Mouse (Mus musculus): ENCODE measurements at regions not wholly inside any gene's neighbourhood (a gene's known extent, or its start where the extent isn't known, plus 50 kb on each side); places are given as distances from the start of the nearest gene placed in this dataset.

DNA sequence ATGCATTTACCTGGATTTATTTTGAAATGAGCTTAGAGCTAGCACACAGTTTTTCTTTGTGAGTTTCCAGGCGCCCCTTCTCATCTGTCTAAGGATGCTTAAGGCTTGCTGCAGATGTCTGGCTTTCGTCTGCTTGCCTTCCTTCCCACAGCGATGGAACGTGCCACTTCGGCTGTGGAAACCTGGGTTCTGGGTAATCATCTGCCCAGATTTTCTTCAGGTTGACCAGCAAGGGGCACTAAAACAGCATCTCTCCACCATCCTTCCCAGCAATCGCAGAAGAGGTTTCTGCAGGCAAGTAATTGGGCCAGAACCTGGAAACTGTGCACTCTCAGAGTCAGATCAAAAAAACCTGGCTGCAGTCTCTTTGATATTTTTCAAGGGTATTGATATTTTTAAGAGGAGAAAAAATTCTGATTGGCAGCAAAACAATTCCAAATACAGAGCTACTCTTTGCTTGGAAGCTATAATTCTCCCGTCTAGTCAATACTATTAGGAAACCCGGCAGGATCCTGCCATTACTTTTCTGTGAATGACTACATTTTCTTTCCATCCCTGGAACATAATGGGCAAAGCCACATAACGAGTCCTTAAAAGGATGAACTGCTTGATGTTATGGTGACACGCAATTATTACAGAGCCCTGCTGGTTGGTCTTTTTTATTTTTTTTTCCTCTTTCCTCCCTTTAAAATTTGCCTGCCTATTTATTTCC lies 75.2 kb upstream of the Sash1 start:
- no peak for ATAC-seq (replicated peaks; ENCODE audit: poor library complexity, severe bottlenecking)

DNA sequence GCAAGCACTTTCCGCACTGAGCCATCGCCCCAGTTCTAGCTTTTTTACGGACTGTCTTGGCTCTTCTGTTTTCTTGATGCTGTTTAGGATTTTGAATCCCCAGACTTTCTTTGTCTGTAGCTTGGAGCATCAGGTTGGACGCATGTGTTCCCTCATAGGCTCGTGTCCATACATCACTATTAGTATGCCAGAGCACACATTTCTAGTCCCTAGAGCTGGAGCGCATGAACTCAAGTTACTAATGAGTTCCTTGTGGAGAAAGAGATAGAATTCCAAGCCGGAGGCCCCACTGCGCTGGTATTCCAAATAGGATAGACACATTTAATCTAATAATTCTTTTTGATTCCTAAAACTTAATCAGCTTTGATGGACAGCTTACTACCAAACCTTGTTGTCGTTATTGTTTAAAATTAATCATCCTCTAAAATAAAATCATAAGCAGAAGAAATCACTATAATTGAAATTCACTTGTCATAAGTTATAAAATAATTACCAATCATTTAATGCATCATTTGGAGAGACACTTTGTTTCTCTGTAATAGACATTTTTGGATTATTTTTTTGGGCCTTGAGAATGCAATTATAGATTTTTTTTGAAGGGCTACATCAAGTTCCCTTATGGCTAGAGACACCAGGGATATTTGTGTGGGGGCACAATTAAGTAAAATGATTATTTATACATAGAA lies 74.5 kb upstream of the Sash1 start:
- no peak for ATAC-seq (replicated peaks; ENCODE audit: poor library complexity, severe bottlenecking)

DNA sequence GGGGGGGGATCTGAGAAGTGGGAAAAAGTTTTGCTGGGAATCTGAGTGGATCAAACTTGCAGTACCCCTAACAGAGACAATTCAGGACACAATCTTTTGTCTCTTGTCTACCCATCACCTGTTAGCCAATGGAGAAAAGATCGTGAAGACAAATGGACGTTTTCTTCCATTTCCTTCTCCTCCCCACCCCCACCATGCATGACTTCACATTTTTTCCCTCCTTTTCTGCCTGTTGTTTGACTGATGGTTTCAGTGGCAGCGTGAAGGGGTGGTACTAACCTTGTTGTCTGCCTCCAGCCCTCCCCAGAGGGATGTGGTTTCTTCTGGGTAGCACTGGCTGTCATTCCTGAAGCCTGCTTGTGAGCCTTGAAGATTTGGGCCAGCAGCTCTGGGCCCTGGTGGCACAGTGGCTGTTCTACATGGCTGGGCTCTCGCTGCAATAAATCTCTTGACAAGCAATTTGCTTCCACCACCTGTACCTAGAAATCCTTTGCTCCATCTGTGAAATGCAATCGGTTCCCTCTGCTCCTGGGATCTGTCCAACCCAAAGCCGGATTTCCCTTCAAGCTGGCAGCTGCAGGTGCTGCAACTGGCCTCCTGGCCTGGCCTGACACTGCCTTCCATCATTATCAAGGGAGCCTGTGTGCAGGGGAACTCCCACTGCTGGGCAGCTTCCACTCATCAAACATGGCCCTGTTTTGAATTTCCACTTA lies 69.8 kb upstream of the Sash1 start:
- peak; percentile 33 for ATAC-seq (replicated peaks; ENCODE audit: poor library complexity, severe bottlenecking)

DNA sequence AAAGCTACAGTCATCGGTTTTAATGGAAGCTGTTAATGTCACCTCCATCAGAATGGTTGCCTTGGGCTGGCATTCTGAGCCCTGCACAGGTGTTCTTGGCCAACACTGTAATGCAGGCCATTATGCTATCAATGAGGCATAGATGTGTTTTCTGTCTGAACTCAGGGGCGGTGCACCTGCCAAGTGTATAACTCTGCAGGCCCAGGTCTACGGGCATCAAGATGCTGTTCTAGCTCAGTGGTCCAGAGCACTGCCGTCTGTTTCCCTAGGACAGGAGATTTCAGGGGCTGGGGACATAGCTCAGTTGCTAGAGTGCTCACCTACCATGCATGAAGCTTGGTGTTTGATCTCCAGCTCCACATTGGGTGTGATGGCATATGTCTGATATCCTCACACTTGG lies 68.1 kb upstream of the Sash1 start:
- ATAC-seq (replicated peaks; ENCODE audit: poor library complexity, severe bottlenecking), result no peak

DNA sequence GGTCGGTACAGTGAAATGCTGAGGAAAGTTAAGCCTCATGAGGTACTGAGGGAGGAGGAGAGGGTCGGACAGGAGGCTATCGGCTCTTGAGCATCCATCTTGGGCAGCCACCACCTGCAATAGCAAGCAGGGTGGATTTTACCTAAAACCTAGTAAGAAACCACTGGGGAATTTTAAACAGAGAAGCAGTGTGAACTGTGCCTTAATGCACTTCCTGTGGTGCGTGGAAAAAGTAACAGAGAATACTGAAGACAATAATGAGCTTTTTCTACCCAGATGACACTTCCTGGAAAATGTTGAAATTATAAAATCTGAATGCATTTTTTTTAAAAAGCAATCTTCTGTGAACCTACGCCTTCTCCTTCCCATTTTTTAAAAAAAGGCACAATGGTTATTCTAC lies 67.1 kb upstream of the Sash1 start:
- no peak for ATAC-seq (replicated peaks; ENCODE audit: poor library complexity, severe bottlenecking)

DNA sequence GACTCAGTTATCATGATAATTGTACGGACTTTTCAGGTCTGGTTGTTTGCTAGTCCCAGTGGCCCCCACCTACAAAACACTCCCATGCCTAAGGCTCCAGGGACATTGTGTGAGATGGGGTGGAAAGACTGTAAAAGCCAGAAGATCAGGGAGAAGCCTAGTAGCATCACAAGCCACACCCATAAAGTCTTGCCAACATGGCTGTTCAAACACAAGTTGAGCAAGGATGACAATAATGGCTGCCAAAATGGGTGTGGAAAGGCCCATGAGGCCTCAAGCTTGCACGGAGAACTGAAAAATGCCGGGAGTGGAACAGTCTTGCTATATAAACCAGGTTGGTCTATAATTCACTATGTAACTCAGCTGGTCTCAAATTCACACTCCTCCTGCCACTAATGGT lies 66.1 kb upstream of the Sash1 start:
- ATAC-seq (replicated peaks; ENCODE audit: poor library complexity, severe bottlenecking), result no peak

DNA sequence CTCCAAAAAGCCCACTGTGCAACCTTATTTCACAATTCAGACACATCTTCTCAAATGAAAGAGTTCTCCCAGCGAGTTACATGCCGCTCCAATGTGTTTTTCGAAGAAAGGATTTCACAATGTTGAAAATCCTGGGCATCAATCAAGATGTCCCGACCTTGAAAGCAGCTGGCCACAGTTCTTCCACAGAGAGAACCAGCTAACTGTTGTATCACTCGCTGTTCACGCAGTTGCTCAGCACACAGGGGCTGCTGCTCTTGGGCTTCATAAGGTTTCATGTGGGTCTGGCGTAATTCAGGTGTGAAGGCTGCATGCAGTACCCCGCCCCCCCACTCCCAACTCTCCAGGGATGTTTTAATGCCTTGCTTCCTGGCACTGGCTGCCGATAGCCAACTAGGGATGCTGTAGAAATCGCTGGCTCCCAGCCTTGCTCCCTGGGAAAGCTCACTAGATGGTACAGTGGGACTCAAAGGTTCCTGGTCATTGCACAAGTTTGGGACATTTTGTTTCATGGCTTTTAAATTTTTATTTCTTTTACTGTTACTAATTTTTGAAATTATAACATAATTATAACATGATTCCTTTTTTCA lies 65.5 kb upstream of the Sash1 start:
- ATAC-seq (replicated peaks; ENCODE audit: poor library complexity, severe bottlenecking), result peak; percentile 20

DNA sequence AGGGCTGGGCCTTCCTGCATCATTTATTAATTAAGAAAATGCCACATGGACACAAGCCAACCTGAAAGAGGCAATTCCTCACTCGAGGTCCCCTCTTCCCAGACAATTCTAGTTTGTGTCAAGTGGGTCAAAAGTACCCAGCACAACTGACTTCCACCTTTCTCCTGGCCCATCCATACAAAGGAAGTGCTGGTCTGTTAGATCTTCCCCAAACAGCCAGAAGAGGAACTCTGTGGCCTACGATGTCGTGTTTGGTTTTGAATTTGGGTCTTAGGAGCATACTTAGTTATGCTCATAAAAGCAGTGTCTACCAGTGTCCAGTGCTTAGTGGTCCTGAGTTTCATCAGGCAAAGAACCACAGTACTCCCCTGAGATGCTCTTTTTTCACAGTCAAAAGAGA lies 62.4 kb upstream of the Sash1 start:
- ATAC-seq (replicated peaks; ENCODE audit: poor library complexity, severe bottlenecking), result peak; percentile 44

DNA sequence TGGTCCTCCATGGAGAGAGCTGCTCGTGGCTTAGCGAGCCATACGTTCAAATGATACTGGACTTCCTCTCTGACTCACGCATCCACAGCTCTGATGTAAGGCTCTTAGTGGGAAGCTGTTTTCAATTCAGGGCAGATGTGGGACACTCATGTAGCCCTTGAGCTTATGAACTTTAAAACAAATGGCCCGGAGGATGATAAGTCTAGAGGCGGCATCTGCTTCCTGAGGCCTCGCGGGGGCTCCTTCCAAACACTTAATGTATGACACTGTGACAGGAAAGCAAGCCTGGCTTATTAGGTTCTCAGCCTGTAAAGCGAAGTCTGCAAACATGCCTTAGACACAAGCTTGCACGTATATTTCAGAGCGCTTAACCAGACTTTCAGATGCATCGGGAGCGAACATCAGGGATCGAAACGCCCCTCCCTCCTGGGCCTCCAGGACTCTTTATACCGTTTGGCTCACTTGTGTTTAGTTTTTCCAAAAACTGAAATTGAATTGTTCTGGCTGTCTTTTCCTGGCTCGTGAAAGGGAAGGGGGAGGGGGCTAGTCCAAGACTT lies 59.4 kb upstream of the Sash1 start:
- peak; percentile 83 for ATAC-seq (replicated peaks; ENCODE audit: poor library complexity, severe bottlenecking)

DNA sequence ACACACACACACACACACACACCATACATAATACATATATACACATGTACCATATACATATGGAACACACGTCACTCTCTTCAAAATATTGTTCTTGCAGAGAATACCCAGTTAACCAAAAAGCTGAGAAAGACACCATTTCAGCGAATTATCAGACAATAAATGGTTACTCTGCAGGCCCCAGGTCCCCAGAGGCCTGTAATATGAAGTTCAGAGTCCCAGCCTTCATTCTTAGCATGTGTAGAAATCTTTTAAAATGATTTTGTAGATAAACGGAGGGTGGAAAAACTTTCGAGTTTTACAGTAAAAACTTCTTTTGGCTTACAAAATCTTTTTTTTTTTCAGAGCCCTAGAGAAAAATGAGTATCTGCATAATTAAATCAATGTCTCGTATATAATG lies 58.7 kb upstream of the Sash1 start:
- ATAC-seq (replicated peaks; ENCODE audit: poor library complexity, severe bottlenecking), result no peak

DNA sequence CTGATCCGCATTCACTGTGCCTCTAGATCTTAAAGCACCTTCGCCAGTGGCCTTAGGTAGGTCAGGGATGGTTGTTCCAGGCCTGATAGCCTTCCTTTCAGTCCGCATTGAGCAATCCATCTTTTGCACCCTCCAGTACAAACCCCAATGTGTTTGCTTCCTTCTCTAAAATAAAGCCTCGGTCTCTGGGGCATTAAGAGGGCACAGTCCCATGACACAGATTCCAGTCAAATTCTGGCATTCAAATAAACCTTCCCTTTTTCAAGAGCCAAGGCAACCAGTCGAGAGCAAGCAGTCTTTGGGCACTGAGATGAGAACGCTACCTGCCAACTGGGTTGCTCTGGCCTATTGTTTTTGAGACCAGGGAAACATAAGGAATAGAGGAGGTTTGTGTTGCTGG lies 57.8 kb upstream of the Sash1 start:
- peak; percentile 52 for ATAC-seq (replicated peaks; ENCODE audit: poor library complexity, severe bottlenecking)

DNA sequence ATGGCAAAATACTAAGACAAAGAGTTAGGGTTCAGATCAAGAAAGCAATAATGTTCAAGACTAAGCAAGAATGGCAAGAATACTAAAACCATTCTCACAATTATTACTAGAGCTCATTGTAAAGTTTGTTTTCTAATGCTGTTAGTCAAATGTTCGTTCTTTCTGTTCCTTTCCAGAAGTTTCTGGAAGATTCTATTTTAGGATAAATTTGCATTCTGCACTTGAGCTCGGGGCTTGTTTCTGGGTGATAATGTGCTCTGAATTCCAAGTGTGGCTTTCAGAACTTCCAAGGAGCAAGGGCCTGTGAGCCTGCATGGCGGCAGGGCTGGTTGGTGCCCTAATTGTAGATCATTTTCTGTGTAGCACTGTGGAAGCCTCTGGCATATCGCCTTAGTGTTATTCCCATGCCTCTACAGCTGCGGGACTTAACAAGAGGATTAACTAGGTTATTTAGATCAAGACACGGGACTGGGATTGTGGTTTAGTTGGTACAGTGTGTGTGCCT lies 57.1 kb upstream of the Sash1 start:
- ATAC-seq (replicated peaks; ENCODE audit: poor library complexity, severe bottlenecking), result no peak

DNA sequence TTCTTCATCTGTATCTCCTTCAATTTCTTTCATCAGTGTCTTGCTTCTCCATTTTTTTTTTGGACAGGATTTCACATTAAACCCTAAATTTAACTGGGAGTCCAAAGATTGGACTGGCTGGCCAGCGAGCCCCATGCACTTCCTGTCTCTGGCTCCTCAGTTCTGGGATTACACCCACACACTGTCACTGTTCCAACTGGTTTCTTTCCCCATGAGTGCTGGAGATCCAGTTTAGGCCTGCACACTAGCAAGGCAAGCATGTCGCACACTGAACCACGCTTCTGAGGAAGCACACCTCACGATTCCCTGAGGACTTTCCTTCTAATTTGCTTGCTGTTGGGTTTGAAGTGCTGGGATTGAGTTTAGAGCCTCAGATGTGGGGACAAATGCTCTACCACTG lies 50.5 kb upstream of the Sash1 start:
- no peak for ATAC-seq (replicated peaks; ENCODE audit: poor library complexity, severe bottlenecking)
